Mouse (Mus musculus) embryonic facial prominence, embryonic 14.5 days (tissue): Measurements from ENCODE around the gene Sertad1. TPM values are rescaled to one million over a fixed set of nuclear protein-coding genes. Genes with fewer than 3 reads are reported as not detected.

Experiments
- ATAC-seq: fragments of 200-750 bp; cut with Nextera tagmentation; 2 replicates; pipeline ENCODE4 v1.8.0; 2017; ENCODE audit warnings: low read depth, moderate number of reproducible peaks, moderate TSS enrichment
- DNase-seq: peaks from one replicate; pipeline ENCODE4 v3.0.0-alpha.2; 2015; ENCODE audit warnings: low spot score
- H3K27ac ChIP-seq: fragments of 300-500 bp; sonication (generic); replicated peaks from 2 replicates; pipeline ENCODE4 v1.5.1; 2014; ENCODE audit warnings: low read depth, mild to moderate bottlenecking, low read length, moderate library complexity
- H3K27me3 ChIP-seq: fragments of 300-500 bp; sonication (generic); replicated peaks from 2 replicates; pipeline ENCODE4 v1.6.1; 2014; ENCODE audit warnings: low read length; ENCODE audit not compliant: control insufficient read depth, insufficient read depth
- H3K36me3 ChIP-seq: fragments of 300-500 bp; sonication (generic); 2 replicates; pipeline ENCODE4 v1.6.1; 2014; ENCODE audit warnings: low read length, mixed read lengths; ENCODE audit not compliant: control insufficient read depth, insufficient read depth
- H3K4me1 ChIP-seq: fragments of 300-500 bp; sonication (generic); 2 replicates; pipeline ENCODE4 v1.6.1; 2014; ENCODE audit warnings: antibody characterized with exemption, low read length; ENCODE audit not compliant: control insufficient read depth, insufficient read depth
- H3K4me2 ChIP-seq: fragments of 300-500 bp; sonication (generic); 2 replicates; pipeline ENCODE4 v1.6.1; 2014; ENCODE audit warnings: low read depth, mild to moderate bottlenecking, low read length, moderate library complexity, mixed read lengths
- H3K4me3 ChIP-seq: fragments of 300-500 bp; sonication (generic); 2 replicates; pipeline ENCODE4 v1.5.1; 2014; ENCODE audit warnings: low read depth, mild to moderate bottlenecking, low read length
- H3K9ac ChIP-seq: fragments of 300-500 bp; sonication (generic); 2 replicates; pipeline ENCODE4 v1.6.1; 2014; ENCODE audit warnings: low read depth, mild to moderate bottlenecking, low read length, moderate library complexity, mixed read lengths
- H3K9me3 ChIP-seq: fragments of 300-500 bp; sonication (generic); 2 replicates; pipeline ENCODE4 v1.6.1; 2016; ENCODE audit warnings: low read length; ENCODE audit not compliant: control insufficient read depth
- WGBS: fragments of 180-500 bp; shearing (Covaris S2); extraction: QIAGEN DNeasy Blood & Tissue Kit; methylation state at CpG from one replicate; pipeline ENCODE4 v1.1.7; 2014; 5-methylcytosine and 5-hydroxymethylcytosine counted together
- polyA plus RNA-seq: library from polyadenylated mRNA; unstranded; fragments of >200 nt; fragmentation: Nextera tagmentation; extraction: Ambion mirVana; gene quantifications from 2 replicates; pipeline ENCODE4 v1.2.1, GENCODE M21; 2014

The Sertad1 gene
- polyA plus RNA-seq, 1 experiment from 2014 or later = 34.7 TPM

DNA sequence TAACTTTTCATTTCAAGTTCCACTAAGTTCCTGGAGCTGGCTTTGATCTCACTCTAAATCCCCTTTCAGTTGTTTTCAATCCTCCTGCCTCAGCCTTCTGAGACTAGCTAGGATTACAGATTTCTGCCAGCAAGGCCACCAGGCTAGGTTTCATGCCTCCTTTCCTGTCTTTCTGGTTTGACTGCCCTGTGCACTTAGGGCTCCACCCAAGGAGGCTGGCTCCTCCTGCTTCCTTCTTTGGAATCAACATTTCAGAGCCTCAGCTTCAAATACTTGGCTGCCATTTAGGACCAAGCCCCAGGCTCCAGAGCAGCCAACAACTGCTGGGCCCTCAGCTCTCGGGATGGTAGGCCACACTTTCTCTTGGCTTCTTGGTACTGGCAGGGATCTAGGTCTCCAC is 33.9 kb downstream of the Sertad1 start:
- WGBS = 50% methylated on average over 1 of the region's 1 CpGs
- H3K4me2 ChIP-seq = no peak overlapping the region
- no peak overlapping the region for H3K27ac ChIP-seq
- no peaks in the 10 kb centered on the region for H3K4me1 ChIP-seq
- H3K4me3 ChIP-seq = no peak overlapping the region
- H3K36me3 ChIP-seq = peaks cover 6% of the 10 kb centered on the region
- ATAC-seq = 0 out of 2 replicates have a peak, but pooled peaks have one; percentile 19
- no peaks in the 10 kb centered on the region for H3K27me3 ChIP-seq
- 0 out of 2 replicates have a peak, but pooled peaks cover 4% of the 10 kb centered on the region for H3K9me3 ChIP-seq
- peak; percentile 63 for DNase-seq
- no peak overlapping the region for H3K9ac ChIP-seq

DNA sequence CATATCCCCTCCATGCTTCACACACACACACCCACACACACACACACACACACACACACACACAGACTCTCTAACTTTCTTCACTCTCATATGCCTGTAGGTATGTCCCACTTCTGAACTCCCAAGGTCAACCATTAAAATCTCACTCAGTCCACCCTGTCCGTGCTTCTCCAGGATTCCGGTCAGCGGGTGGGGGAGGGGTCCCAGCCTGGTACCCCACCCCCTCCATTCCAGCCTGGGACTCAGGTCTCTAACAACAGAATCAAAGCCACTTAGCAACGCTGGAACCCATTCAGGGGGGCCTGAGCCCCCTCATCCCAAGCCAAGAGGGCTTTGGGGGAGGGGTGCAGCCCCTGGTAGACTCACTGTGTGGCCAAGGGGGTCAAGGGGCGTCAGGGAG is 36.3 kb downstream of the Sertad1 start, which contains the start of gene Hipk4:
Hipk4 (plus strand) TSS at position 301 of the 400 bp plus-strand sequence.
- ATAC-seq (no peak), DNase-seq (no peak)
- whole genome bisulfite sequencing = 55% methylated on average over 5 of the region's 5 CpGs
- H3K27ac ChIP-seq = no peak within 1 kb of the TSS
- H3K36me3 ChIP-seq = peaks cover 6% of the 10 kb centered on the region; the same call in 1 of the 2 replicates
- H3K4me3 ChIP-seq = no peak within 1 kb of the TSS
- 0 out of 2 replicates have a peak, but pooled peaks cover 4% of the 10 kb centered on the region for H3K9me3 ChIP-seq
- no peaks in the 10 kb centered on the region for H3K27me3 ChIP-seq
- H3K4me1 ChIP-seq = no peaks in the 10 kb centered on the region
- no peak within 1 kb of the TSS for H3K4me2 ChIP-seq
- H3K9ac ChIP-seq = no peak within 1 kb of the TSS

DNA sequence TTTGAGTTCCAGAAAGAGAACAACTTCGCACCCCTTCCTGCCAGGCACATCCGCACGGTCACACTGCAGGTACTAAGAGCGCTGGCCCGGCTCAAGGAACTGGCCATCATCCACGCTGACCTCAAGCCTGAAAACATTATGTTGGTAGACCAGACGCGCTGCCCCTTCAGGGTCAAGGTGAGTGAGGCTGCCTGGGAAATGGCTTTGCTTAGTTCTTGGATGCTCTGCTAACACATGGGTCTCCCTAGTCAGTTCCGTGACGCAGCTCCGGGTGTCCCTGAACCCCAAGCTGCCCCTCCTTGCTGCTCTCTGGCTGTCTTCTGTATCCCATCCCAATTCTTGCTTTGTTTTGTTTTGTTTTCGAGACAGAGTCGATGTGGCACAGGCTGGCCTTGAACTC is 37.1 kb downstream of the Sertad1 start:
- H3K27me3 ChIP-seq = no peaks in the 10 kb centered on the region
- no peaks in the 10 kb centered on the region for H3K4me1 ChIP-seq
- H3K36me3 ChIP-seq = peaks cover 8% of the 10 kb centered on the region; the same call in 1 of the 2 replicates
- no peak overlapping the region for H3K27ac ChIP-seq
- no peak overlapping the region for H3K9ac ChIP-seq
- H3K9me3 ChIP-seq = 0 out of 2 replicates have a peak, but pooled peaks cover 4% of the 10 kb centered on the region
- no peak for ATAC-seq
- no peak overlapping the region for H3K4me3 ChIP-seq
- 90% methylated on average over 13 of the region's 13 CpGs for WGBS
- no peak for DNase-seq
- no peak overlapping the region for H3K4me2 ChIP-seq

DNA sequence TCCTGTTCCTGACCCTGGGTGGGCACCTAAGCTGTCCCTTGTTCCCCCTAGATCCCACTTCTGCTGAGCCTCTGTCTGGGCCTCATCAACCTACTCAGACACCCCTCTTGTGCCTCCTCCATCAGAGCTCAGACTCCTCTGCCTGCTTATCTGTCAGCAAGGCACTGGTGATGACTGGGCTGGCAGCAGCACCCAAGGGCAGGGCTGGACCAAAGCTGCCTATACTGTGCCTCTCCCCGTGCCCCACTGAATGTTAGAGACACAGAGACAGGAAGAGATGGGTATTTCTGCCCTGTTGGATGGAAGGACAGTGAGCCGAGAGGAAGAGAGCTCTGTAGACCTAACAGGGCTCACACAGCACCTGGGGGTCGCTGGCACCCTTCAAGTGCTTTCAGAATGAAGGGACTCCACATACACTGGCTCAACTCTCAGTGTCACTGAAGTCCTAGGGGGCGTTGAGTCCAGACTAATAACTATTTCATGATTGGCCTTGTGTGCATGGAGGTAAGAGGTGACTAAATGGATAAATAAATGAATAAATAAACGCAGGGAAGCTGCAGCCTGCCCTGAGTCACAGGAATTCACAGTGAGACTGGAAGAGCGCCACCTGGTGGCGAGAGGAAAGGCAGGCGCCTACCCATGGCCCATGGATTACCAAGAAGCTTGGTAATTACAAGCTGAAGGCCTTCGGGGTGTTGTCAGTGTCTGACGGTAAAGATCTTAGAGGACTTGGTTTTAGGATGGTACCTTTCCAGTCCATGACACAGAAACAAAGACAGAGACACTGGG is 39.5 kb downstream of the Sertad1 start:
- H3K4me2 ChIP-seq = no peak overlapping the region
- H3K9me3 ChIP-seq = no peaks in the 10 kb centered on the region
- H3K9ac ChIP-seq = no peak overlapping the region
- ATAC-seq (peak; percentile 59; the same call in 1 of the 2 replicates), DNase-seq (peak; percentile 88)
- 25% methylated on average over 10 of the region's 10 CpGs for WGBS
- no peak overlapping the region for H3K4me3 ChIP-seq
- H3K36me3 ChIP-seq = peaks cover 24% of the 10 kb centered on the region; the same call in 1 of the 2 replicates
- no peaks in the 10 kb centered on the region for H3K4me1 ChIP-seq
- no peaks in the 10 kb centered on the region for H3K27me3 ChIP-seq
- no peak overlapping the region for H3K27ac ChIP-seq

DNA sequence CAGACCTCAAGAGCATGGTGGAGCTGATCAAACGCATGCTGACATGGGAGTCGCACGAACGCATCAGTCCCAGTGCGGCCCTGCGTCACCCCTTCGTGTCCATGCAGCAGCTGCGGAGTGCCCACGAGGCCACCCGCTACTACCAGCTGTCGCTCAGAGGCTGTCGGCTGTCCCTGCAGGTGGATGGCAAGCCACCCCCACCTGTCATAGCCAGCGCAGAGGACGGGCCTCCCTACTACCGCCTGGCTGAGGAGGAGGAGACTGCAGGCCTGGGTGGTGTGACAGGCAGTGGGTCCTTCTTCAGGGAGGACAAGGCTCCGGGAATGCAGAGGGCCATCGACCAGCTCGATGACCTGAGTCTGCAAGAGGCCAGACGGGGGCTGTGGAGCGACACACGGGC is 42.4 kb downstream of the Sertad1 start:
- DNase-seq (peak; percentile 8), ATAC-seq (no peak)
- H3K4me2 ChIP-seq = no peak overlapping the region
- H3K9ac ChIP-seq = no peak overlapping the region
- H3K27me3 ChIP-seq = no peaks in the 10 kb centered on the region
- 71% methylated on average over 15 of the region's 21 CpGs for WGBS
- no peak overlapping the region for H3K27ac ChIP-seq
- H3K36me3 ChIP-seq = peaks cover 47% of the 10 kb centered on the region
- no peaks in the 10 kb centered on the region for H3K4me1 ChIP-seq
- no peak overlapping the region for H3K4me3 ChIP-seq
- H3K9me3 ChIP-seq = no peaks in the 10 kb centered on the region

DNA sequence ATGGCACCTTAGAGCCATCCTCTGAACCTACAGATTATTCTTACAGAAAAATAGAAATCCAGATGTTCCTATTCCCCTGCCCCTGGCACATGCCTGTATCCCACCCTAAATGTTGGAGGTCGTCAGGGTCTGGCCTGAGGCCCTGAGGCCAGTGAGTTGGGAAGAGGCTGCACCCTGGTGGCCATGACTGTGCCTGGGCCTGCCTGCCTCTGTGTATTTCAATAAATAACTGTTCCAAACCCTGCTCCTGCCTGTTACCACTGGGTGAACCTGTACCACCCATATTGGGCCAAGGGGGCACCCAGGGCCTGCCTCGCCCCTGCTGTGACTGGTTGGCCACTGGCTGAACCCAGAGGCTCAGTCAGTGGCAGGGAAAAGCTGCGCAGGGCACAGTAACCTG is 44.2 kb downstream of the Sertad1 start:
- H3K4me1 ChIP-seq = no peaks in the 10 kb centered on the region
- H3K4me2 ChIP-seq = no peak overlapping the region
- no peaks in the 10 kb centered on the region for H3K9me3 ChIP-seq
- H3K9ac ChIP-seq = no peak overlapping the region
- peaks cover 64% of the 10 kb centered on the region for H3K36me3 ChIP-seq
- no peaks in the 10 kb centered on the region for H3K27me3 ChIP-seq
- DNase-seq (no peak), ATAC-seq (no peak)
- no peak overlapping the region for H3K4me3 ChIP-seq
- 79% methylated on average over 3 of the region's 3 CpGs for WGBS
- H3K27ac ChIP-seq = no peak overlapping the region

DNA sequence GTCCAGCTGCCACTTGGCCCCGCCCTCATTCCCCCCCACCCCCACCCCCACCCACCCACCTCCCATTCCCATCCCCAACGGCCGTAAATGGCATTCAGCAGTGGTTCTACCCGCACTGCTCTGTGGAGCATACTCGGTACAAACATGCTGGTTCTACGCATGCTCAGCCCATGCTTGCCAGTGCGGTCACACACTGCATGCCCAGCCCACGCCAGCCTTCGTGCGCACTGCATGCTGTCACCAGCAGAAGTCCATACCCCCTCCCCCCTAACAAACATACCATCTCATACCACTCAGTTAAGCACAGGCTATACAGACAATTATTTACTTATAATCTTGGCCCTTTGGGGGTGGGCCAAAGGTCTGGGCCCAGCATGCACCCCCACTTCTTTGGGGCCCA is 45.0 kb downstream of the Sertad1 start:
- Histone ChIP-seq H3K9ac (no peak overlapping the region), H3K4me3 (no peak overlapping the region), H3K4me1 (no peaks in the 10 kb centered on the region), H3K36me3 (peaks cover 71% of the 10 kb centered on the region), H3K4me2 (no peak overlapping the region), H3K27me3 (no peaks in the 10 kb centered on the region), H3K27ac (no peak overlapping the region), H3K9me3 (no peaks in the 10 kb centered on the region)
- ATAC-seq (no peak), DNase-seq (no peak)
- WGBS = 86% methylated on average over 10 of the region's 10 CpGs

DNA sequence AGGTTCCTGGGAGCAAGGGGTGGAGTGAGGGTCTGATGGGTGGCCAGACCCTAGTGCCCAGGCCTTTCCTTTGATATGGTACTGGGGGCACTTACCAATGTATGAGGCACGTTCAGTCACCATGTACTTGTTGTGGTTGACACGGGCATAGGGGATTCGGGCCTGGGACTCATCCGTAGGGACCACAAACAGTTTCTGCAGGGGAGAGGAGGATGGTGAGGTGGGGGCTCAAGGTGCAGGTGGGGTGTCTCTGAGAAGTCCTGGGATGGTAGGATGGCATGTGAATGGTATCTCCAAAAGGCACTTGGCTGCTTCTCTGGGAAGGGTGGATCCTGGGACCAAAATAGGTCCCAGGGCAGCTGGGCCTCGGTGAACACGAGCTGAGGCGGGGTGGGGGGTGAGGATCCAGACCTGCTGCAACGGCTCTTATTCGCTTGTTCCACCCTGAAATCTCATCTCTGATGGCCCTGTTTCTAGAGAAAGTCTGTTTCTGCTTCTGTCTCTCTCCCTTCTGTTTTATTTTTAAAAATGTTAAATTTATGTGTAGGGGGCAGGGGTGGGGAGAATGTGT is 45.9 kb downstream of the Sertad1 start:
- Histone ChIP-seq H3K27ac (no peak overlapping the region), H3K27me3 (no peaks in the 10 kb centered on the region), H3K4me2 (no peak overlapping the region), H3K4me3 (no peak overlapping the region), H3K36me3 (peaks cover 80% of the 10 kb centered on the region), H3K9ac (no peak overlapping the region), H3K9me3 (no peaks in the 10 kb centered on the region), H3K4me1 (no peaks in the 10 kb centered on the region)
- DNase-seq = no peak
- ATAC-seq = no peak
- whole genome bisulfite sequencing = 89% methylated on average over 9 of the region's 9 CpGs
